Mouse (Mus musculus): ENCODE results near the gene Frmpd2.

DNA sequence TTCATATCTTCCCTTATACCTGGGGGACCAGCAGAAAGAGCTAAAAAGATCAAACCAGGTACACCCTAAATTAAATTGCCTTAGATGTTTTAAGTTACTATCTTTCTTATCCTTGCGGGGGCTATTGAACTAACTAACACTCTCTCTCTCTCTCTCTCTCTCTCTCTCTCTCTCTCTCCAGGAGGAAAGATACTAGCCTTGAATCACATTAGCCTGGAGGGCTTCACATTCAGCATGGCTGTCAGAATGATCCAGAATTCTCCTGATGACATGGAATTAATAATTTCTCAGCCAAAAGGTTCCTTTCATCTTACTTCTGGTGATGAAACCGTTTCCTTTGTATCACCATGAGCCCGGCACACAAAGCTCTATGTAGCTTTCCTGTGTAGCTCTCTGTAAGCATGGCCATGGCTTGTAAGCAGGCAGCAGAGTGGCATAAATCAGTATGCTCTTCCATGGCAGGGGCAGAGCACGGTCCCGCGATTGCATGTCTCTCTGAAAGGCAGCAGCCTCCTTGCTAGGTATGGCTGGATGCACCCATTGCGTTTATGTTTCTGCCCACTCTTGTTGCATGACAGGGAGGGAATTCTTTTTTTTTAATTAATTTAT is 68.2 kb downstream of the Frmpd2 start:
- TF ChIP-seq EP300 (IDR thresholded peaks at IDR 0.05; ENCODE audit: insufficient read depth, low read depth, low read length) (no peak), CTCF (IDR thresholded peaks at IDR 0.05; ENCODE audit: low read depth, low read length) (no peak)

Measured in ES-Bruce4 (cell line).